Mouse (Mus musculus) megakaryocyte, embryonic 14.5 days (primary cell): ENCODE measurements around the gene Vangl1.

ENCODE experiments used
- FLI1 ChIP-seq: IDR thresholded peaks from 2 replicates; pipeline ENCODE4 v1.6.1; 2012; ENCODE audit warnings: low read length, inconsistent platforms, mixed read lengths
- GATA1 ChIP-seq: IDR thresholded peaks from 3 replicates; pipeline ENCODE4 v1.6.1; 2012; ENCODE audit warnings: mixed read lengths, low read length, inconsistent platforms, borderline replicate concordance

DNA sequence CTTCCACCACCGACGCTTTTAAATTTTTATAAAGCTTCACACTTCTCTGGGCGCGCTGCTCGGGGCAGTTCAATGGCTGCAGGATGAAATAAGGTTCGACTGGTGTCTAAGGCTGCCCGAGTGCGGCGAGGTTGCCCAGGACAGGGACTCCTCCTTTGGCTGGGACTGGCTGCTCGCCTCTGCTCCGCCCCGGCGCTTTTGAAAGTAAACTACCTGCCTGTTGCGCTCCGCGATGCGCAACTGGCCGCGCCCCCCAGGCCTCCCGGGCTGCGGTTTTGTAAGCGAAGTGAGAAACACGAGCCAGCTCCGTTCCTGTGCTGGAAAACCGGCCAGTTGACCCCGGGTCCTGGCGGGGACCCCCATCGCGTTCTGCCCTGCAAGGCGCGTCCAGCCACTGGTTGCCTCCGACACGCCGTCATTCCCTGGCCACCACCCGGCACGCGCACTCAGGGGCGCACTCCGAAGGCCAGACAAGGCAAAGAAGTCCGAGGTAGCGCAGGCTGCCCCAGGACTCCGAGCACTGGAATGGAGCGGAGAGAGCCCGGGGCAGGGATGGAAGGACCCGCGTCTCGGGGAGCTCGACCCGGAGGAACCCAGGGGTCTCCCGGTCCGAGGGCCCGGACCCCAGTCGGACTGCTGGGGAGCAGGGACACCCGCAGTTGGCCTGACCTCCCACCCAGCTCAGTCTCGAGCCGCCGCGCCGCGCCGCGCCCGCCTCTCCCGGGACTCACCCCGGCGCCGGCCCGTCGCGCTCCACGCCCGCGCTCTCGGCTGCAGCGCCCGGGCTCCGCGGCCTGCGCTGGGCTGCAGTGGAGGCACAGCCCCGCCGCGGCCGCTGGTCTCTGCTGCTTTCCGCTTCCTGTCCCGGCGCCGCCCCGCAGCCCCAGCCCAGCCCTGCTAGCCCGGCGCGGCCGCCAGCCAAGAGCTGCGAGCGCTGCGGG lies at the start of gene Vangl1:
- TF ChIP-seq FLI1 = no peak
- no peak for TF ChIP-seq GATA1
